Mouse (Mus musculus) ovary, postnatal 36 days (tissue): ENCODE results near the gene Dhx40.
"Not testable (repeated sequence)": the region's sequence is repeated elsewhere in the genome, so short reads cannot be mapped to it uniquely, and the experiment has no call there.

Source experiments
- DNase-seq: peaks from one replicate; pipeline ENCODE4 v3.0.0; 2022; ENCODE audit warnings: low spot score, mixed read lengths

Dhx40 gene

DNA sequence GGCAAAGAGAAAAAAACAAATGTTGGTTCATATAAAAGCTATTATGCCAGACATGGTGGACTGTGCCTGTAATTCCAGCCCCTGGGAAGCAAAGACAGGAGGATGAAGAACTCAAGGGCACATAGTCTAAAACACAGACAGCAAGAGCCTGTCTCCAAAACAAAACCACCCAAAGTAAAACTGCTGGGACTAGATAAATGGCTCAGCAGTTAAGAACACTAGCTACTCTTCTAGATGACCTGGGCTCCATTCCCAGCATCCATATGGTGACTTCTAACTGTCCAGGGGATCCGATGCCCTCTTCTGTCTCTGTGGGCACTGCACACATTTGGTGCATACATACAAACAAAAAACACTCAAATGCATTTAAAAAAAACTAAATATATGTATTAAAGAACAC lies 56.5 kb downstream of the Dhx40 start:
- DNase-seq, result no peak

GRCm38 (mm10) chr11:86749776-86750423 lies 57.6 kb downstream of the Dhx40 start:
- no peak for DNase-seq

DNA sequence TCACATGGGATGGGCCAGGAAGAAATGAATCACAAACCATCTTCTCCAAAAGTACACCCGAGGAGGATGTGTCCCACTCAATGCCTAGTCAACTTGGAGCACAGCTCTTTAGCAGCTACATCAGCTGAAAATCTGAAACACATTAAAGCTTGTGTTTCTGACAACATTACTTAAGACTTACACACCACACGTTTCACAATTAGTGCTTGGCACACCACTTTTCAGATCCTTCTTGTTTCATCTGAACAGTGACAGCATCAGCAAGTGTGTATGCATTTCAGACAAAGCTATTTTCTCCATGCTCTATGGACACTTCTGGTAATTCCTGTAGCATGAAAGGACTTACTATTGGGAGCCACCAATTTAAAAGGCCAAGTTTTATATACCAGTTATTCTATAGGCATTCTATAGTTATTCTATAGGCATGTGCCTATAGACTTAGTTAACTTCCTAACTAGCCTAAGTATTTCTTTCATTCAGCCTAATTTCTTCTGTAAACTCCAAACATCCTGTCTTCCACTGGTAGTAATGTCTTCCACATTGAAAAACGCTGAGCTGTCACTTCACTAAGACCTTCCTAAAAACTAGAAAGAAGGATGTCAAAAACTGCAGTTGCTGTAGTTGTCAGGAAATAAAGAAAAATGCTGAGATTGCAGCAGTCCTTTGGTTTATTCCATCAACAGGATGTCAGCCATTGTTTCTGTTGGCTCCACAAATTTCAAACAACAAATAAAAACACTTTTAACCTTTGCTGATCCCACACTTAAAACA lies 61.7 kb downstream of the Dhx40 start:
- no peak for DNase-seq

DNA sequence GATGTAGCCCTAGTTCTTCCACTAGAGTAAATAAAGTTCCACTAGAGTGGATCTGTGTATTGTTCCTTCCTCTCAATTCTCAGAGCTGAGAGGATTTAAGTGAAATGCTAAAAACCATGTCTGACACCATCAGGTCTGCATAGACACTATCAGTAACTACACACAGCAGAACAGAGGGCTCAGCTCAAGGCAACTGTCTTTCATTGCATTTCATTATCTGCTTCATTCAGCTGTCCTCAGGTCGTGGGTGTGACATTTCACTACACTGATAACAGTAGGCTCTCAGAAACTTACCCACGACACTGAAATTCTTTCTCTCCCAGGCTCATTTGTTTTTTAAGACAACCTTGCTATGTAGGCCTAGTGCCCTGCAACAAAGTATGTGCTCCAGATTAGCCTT lies 64.9 kb downstream of the Dhx40 start:
- no peak for DNase-seq

- no peak for DNase-seq
Observed at GRCm38 (mm10) chr11:86741505-86741904, 66.0 kb downstream of the Dhx40 start.

- DNase-seq, result no peak
Observed at GRCm38 (mm10) chr11:86739470-86739869, 68.1 kb downstream of the Dhx40 start.

GRCm38 (mm10) chr11:86738956-86739355 lies 68.6 kb downstream of the Dhx40 start:
- DNase-seq, result no peak

DNA sequence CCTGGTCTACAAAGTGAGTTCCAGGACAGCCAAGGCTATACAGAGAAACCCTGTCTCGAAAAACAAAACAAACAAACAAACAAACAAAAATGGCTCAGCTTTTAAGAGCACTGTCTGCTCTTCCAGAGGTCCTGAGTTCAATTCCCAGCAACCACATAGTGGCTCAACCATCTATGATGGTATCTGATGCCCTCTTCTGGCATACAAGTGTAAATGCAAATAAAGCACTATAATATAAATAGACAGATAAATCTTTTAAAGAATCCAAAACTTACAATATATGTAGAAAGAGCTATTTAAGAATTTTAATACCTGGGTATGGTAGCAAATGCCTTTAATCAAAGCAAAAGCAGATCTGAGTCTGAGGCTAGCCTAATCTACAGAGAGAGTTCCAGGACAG lies 69.2 kb downstream of the Dhx40 start:
- DNase-seq, result not testable (repeated sequence)

GRCm38 (mm10) chr11:86737301-86738000 lies 70.1 kb downstream of the Dhx40 start:
- DNase-seq, result no peak

DNA sequence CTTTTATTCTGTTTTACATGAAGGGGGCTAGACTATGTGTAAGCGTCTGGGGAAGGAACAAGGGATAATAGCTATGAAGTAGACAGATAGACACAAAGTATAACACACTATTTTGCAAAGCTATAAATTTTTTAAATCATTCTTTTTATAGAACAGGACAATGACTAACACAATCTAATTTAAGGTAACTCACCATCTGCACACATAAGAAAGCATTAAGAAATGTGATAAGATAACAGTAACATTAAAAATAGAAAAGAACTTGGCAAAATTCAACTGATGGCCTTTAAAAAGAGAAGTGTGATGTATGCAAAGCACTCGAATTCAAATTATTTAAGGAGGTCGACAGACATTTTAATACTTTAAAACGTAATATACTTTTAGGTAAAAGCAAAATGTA lies 72.6 kb downstream of the Dhx40 start:
- DNase-seq, result no peak

- no peak for DNase-seq
Observed at GRCm38 (mm10) chr11:86734241-86734939, 73.2 kb downstream of the Dhx40 start.

DNA sequence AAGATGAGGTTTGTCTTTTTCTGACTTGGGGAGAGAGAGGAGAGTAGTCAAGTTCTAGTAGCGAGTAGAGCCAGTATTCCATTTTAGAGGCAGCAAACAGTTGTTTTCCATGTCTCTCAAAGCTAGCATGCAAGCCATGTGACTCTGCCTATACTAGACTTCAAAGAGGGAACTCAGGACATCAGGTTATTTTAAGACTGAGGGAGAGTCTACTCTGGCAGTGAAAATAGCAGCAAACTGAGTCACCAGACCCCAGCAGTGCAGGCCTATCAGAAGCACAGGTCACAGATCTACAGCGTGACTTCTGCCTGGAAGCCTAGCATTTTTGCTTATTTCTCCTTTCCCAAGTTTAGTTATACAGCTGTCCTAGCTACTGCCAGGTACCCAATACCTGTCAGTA lies 76.1 kb downstream of the Dhx40 start:
- DNase-seq, result no peak

- no peak for DNase-seq
Observed at GRCm38 (mm10) chr11:86725607-86726006, 81.9 kb downstream of the Dhx40 start.

DNA sequence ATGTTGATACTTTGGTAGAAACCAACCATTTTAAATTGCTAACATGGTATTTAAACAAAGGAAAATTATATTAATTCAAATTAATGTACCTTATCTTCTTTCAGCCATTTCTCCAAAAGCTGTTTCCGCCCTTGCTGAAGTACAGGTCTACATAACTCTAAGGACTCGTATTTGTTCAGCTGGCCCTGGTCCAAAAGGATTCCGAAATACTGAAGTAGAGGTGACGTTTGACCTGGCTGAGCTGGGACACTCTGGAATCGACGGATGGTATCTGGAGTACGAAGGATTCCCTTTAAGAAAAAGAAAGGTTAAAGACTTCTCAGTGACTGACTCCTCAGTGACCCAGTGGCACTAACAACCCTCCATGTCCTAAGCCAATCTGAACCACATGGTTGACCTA lies 82.6 kb downstream of the Dhx40 start:
- no peak for DNase-seq

- DNase-seq, result no peak
Observed at GRCm38 (mm10) chr11:86724004-86724403, 83.5 kb downstream of the Dhx40 start.

DNA sequence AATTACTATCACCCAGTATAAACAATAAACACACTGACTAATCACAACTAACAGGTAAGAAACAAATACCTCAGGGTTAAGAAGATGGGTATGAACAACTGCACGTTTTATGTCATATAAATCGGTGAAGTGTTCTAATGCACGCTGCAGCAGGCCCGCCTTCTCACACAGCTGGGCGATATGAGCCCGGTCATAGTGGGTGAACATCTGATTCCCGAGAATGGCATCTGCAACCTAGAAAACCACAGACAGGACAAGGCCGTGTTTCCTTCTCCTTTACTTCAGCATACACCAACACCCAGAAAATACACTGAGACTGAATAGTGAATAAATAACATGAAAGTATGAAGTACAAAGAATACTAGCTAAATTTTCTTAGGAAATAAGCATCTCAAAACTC lies 88.2 kb downstream of the Dhx40 start:
- DNase-seq, result no peak
